Mouse (Mus musculus): ENCODE results near the gene Efhd2. TPM values are rescaled to one million over a fixed set of nuclear protein-coding genes. Genes with fewer than 3 reads are reported as not detected.

Efhd2 gene
- 44.0 and 49.3 TPM in 2 replicates for polyA plus RNA-seq (2014; fragmentation: Nextera tagmentation; extraction: Ambion mirVana)

- peak; percentile 92 for ATAC-seq
- Histone ChIP-seq H3K9ac (ENCODE audit: low read length) (peak within 1 kb of the TSS; percentile 83), H3K4me3 (ENCODE audit: low read depth, low read length) (peak within 1 kb of the TSS; percentile 75), H3K9me3 (replicated peaks; ENCODE audit: control insufficient read depth, low read length) (no peaks in the 10 kb centered on the region), H3K4me2 (ENCODE audit: low read length) (peak within 1 kb of the TSS; percentile 97), H3K36me3 (ENCODE audit: control insufficient read depth, insufficient read depth, low read length) (no peaks in the 10 kb centered on the region), H3K4me1 (ENCODE audit: control insufficient read depth, insufficient read depth, low read length) (peaks cover 41% of the 10 kb centered on the region), H3K27ac (ENCODE audit: low read depth, low read length) (peak within 1 kb of the TSS; percentile 33; the same call in 1 of the 2 replicates), H3K27me3 (replicated peaks; ENCODE audit: control insufficient read depth, insufficient read depth, low read length) (no peaks in the 10 kb centered on the region)
- DNase-seq (ENCODE audit: low spot score) = peak; percentile 91
- WGBS = under 1% methylated on average over 70 of the region's 73 CpGs
Measured at GRCm38 (mm10) chr4:141874601-141875460, at the start of gene Efhd2. Gene Efhd2 (minus strand): TSS chr4:141874920.

- 88% methylated on average over 11 of the region's 11 CpGs for WGBS
Measured at GRCm38 (mm10) chr4:141923961-141924360, 49.2 kb upstream of the Efhd2 start.

GRCm38 (mm10) chr4:141920391-141920790 lies 45.7 kb upstream of the Efhd2 start:
- H3K4me3 ChIP-seq (ENCODE audit: low read depth, low read length) = no peak overlapping the region
- no peaks in the 10 kb centered on the region for H3K9me3 ChIP-seq (replicated peaks; ENCODE audit: control insufficient read depth, low read length)
- H3K27ac ChIP-seq (ENCODE audit: low read depth, low read length) = no peak overlapping the region
- ATAC-seq = no peak
- 89% methylated on average over 10 of the region's 10 CpGs for WGBS
- no peak for DNase-seq (ENCODE audit: low spot score)
- H3K9ac ChIP-seq (ENCODE audit: low read length) = no peak overlapping the region
- H3K27me3 ChIP-seq (replicated peaks; ENCODE audit: control insufficient read depth, insufficient read depth, low read length) = no peaks in the 10 kb centered on the region
- H3K36me3 ChIP-seq (ENCODE audit: control insufficient read depth, insufficient read depth, low read length) = no peaks in the 10 kb centered on the region
- H3K4me2 ChIP-seq (ENCODE audit: low read length) = no peak overlapping the region
- no peaks in the 10 kb centered on the region for H3K4me1 ChIP-seq (ENCODE audit: control insufficient read depth, insufficient read depth, low read length)

More at GRCm38 (mm10) chr4:141923961-141924360, 49.2 kb upstream of the Efhd2 start:
- ATAC-seq (no peak), DNase-seq (ENCODE audit: low spot score) (no peak)
- Histone ChIP-seq H3K27ac (ENCODE audit: low read depth, low read length) (no peak overlapping the region), H3K36me3 (ENCODE audit: control insufficient read depth, insufficient read depth, low read length) (no peaks in the 10 kb centered on the region), H3K4me3 (ENCODE audit: low read depth, low read length) (no peak overlapping the region), H3K4me1 (ENCODE audit: control insufficient read depth, insufficient read depth, low read length) (peaks cover under 1% of the 10 kb centered on the region; the same call in 1 of the 2 replicates), H3K27me3 (replicated peaks; ENCODE audit: control insufficient read depth, insufficient read depth, low read length) (no peaks in the 10 kb centered on the region), H3K9ac (ENCODE audit: low read length) (no peak overlapping the region), H3K9me3 (replicated peaks; ENCODE audit: control insufficient read depth, low read length) (no peaks in the 10 kb centered on the region), H3K4me2 (ENCODE audit: low read length) (no peak overlapping the region)

GRCm38 (mm10) chr4:141917735-141918419 lies 43.2 kb upstream of the Efhd2 start:
- Histone ChIP-seq H3K4me3 (ENCODE audit: low read depth, low read length) (no peak overlapping the region), H3K9ac (ENCODE audit: low read length) (no peak overlapping the region), H3K36me3 (ENCODE audit: control insufficient read depth, insufficient read depth, low read length) (no peaks in the 10 kb centered on the region), H3K4me1 (ENCODE audit: control insufficient read depth, insufficient read depth, low read length) (no peaks in the 10 kb centered on the region), H3K9me3 (replicated peaks; ENCODE audit: control insufficient read depth, low read length) (no peaks in the 10 kb centered on the region), H3K27me3 (replicated peaks; ENCODE audit: control insufficient read depth, insufficient read depth, low read length) (no peaks in the 10 kb centered on the region), H3K4me2 (ENCODE audit: low read length) (no peak overlapping the region), H3K27ac (ENCODE audit: low read depth, low read length) (no peak overlapping the region)
- ATAC-seq (no peak), DNase-seq (ENCODE audit: low spot score) (no peak)
- 69% methylated on average over 7 of the region's 7 CpGs for WGBS

GRCm38 (mm10) chr4:141914040-141914439 lies 39.3 kb upstream of the Efhd2 start:
- Histone ChIP-seq H3K4me2 (ENCODE audit: low read length) (no peak overlapping the region), H3K27ac (ENCODE audit: low read depth, low read length) (0 out of 2 replicates have a peak overlapping the region, but pooled peaks have one; percentile 52), H3K9ac (ENCODE audit: low read length) (no peak overlapping the region), H3K36me3 (ENCODE audit: control insufficient read depth, insufficient read depth, low read length) (no peaks in the 10 kb centered on the region), H3K4me1 (ENCODE audit: control insufficient read depth, insufficient read depth, low read length) (no peaks in the 10 kb centered on the region), H3K9me3 (replicated peaks; ENCODE audit: control insufficient read depth, low read length) (no peaks in the 10 kb centered on the region), H3K4me3 (ENCODE audit: low read depth, low read length) (no peak overlapping the region), H3K27me3 (replicated peaks; ENCODE audit: control insufficient read depth, insufficient read depth, low read length) (no peaks in the 10 kb centered on the region)
- ATAC-seq (no peak), DNase-seq (ENCODE audit: low spot score) (peak; percentile 38)
- 50% methylated on average over 7 of the region's 7 CpGs for WGBS

GRCm38 (mm10) chr4:141913201-141913993 lies 38.7 kb upstream of the Efhd2 start:
- 92% methylated on average over 13 of the region's 13 CpGs for WGBS
- Histone ChIP-seq H3K27me3 (replicated peaks; ENCODE audit: control insufficient read depth, insufficient read depth, low read length) (no peaks in the 10 kb centered on the region), H3K4me1 (ENCODE audit: control insufficient read depth, insufficient read depth, low read length) (no peaks in the 10 kb centered on the region), H3K36me3 (ENCODE audit: control insufficient read depth, insufficient read depth, low read length) (no peaks in the 10 kb centered on the region), H3K4me2 (ENCODE audit: low read length) (no peak overlapping the region), H3K27ac (ENCODE audit: low read depth, low read length) (no peak overlapping the region), H3K9ac (ENCODE audit: low read length) (no peak overlapping the region), H3K4me3 (ENCODE audit: low read depth, low read length) (no peak overlapping the region), H3K9me3 (replicated peaks; ENCODE audit: control insufficient read depth, low read length) (no peaks in the 10 kb centered on the region)
- ATAC-seq = no peak
- no peak for DNase-seq (ENCODE audit: low spot score)

- H3K9ac ChIP-seq (ENCODE audit: low read length) = no peak overlapping the region
- no peaks in the 10 kb centered on the region for H3K27me3 ChIP-seq (replicated peaks; ENCODE audit: control insufficient read depth, insufficient read depth, low read length)
- no peaks in the 10 kb centered on the region for H3K9me3 ChIP-seq (replicated peaks; ENCODE audit: control insufficient read depth, low read length)
- H3K4me3 ChIP-seq (ENCODE audit: low read depth, low read length) = no peak overlapping the region
- H3K4me2 ChIP-seq (ENCODE audit: low read length) = no peak overlapping the region
- H3K36me3 ChIP-seq (ENCODE audit: control insufficient read depth, insufficient read depth, low read length) = no peaks in the 10 kb centered on the region
- DNase-seq (ENCODE audit: low spot score) = no peak
- ATAC-seq = no peak
- no peak overlapping the region for H3K27ac ChIP-seq (ENCODE audit: low read depth, low read length)
- WGBS = 85% methylated on average over 9 of the region's 9 CpGs
- H3K4me1 ChIP-seq (ENCODE audit: control insufficient read depth, insufficient read depth, low read length) = peaks cover 30% of the 10 kb centered on the region
Measured at GRCm38 (mm10) chr4:141904710-141905109, 30.0 kb upstream of the Efhd2 start.

- Histone ChIP-seq H3K27ac (ENCODE audit: low read depth, low read length) (peak overlapping the region; percentile 87), H3K4me1 (ENCODE audit: control insufficient read depth, insufficient read depth, low read length) (peaks cover 48% of the 10 kb centered on the region), H3K9me3 (replicated peaks; ENCODE audit: control insufficient read depth, low read length) (no peaks in the 10 kb centered on the region), H3K27me3 (replicated peaks; ENCODE audit: control insufficient read depth, insufficient read depth, low read length) (no peaks in the 10 kb centered on the region), H3K36me3 (ENCODE audit: control insufficient read depth, insufficient read depth, low read length) (no peaks in the 10 kb centered on the region), H3K4me2 (ENCODE audit: low read length) (no peak overlapping the region), H3K9ac (ENCODE audit: low read length) (no peak overlapping the region), H3K4me3 (ENCODE audit: low read depth, low read length) (no peak overlapping the region)
- DNase-seq (ENCODE audit: low spot score) (no peak), ATAC-seq (no peak)
- 62% methylated on average over 8 of the region's 8 CpGs for WGBS
Measured at GRCm38 (mm10) chr4:141902479-141902858, 27.7 kb upstream of the Efhd2 start.

Data from forebrain, embryonic 14.5 days (tissue).